Mouse (Mus musculus) layer of hippocampus, adult 2 months (tissue): Measurements from ENCODE around the gene Pinlyp. TPM values are rescaled to one million over a fixed set of nuclear protein-coding genes. Genes with fewer than 3 reads are reported as not detected.

Experiments used
- DNase-seq, 2 experiments: peaks; one replicate each; pipeline ENCODE4 v3.0.0; 2022; ENCODE audit warnings: low spot score in 2 of 2
- H3K27ac ChIP-seq: fragments of 200-600 bp; 2 replicates; pipeline ENCODE4 v1.8.1; 2022
- H3K4me3 ChIP-seq: fragments of 200-600 bp; 2 replicates; pipeline ENCODE4 v1.8.1; 2022; ENCODE audit warnings: mild to moderate bottlenecking
- CTCF ChIP-seq: fragments of 200-600 bp; conservative IDR thresholded peaks from 2 replicates; pipeline ENCODE4 v1.8.1; 2022; ENCODE audit warnings: antibody characterized with exemption, mild to moderate bottlenecking, moderate library complexity
- long read RNA-seq, 2 experiments: library from polyadenylated mRNA; stranded (forward); transcript quantifications; one replicate each; pipeline ENCODE4 v2.0.0; 2021; ENCODE audit warnings: borderline mapping rate in 2 of 2
- total RNA-seq, 2 experiments: library from RNA; stranded (reverse); gene quantifications; 2 replicates each; pipeline ENCODE4 v1.2.3; 2021

Pinlyp gene
- total RNA-seq = not detected
- long read RNA-seq, experiment 1 = 0 reads
- long read RNA-seq, experiment 2 = 0 reads

DNA sequence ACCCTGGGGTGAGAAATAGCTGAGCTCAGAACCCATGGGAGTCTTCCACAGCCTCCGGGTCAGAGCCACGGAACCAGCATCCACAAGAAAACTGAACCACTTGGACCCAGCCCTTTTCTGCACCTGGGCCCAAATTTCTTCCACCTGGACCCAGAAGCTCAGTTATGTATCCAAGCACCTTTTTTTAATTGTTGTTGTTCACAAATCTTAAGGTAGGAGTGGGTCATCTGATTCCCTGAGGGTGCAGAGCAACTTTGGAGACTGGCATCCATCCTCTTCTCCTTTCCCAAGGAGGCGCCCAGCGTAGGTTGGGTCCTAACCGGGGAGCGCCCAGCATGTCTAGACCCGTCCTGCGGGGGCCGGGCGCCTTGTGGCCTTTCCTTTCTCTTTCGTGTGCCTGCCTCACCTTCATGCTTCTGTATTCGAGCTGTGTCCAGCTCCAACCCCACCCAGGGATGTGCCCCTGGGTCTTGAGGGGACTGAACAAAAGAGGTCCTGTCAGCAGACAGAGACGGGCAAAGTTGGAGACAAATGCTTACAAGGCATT lies at the start of gene Pinlyp, which contains the start of gene Xrcc1:
Pinlyp (minus strand) TSS at position 51 of the 547 bp plus-strand sequence.
Xrcc1 (plus strand) TSS at position 222 of the 547 bp plus-strand sequence.
- Histone ChIP-seq H3K4me3 (peak within 1 kb of the TSS; percentile 82), H3K27ac (peak within 1 kb of the TSS; percentile 89)
- DNase-seq = no peak
- TF ChIP-seq CTCF = no peak

DNA sequence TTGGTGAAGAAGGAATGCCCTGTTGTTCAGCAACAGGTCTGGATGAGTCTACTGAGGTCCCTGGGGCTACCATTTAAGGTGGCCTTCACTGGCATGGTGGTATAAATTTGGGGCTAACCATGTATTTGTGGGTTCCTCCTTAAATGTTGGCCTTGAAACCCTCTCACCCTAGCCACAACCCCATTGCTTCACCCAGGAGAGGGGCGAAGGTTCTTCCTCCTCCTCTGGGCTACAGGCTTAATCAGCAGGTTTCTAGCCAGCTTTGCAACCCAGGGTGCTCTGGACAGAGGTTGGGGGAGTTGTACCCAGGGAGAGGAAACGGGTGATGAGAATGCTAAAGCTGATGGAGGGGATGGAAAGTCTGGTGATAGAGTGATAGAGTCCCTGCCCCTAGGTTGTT lies 49.5 kb upstream of the Pinlyp start:
- H3K27ac ChIP-seq = no peak overlapping the region
- no peak overlapping the region for H3K4me3 ChIP-seq
- no peak for TF ChIP-seq CTCF
- no peak for DNase-seq

DNA sequence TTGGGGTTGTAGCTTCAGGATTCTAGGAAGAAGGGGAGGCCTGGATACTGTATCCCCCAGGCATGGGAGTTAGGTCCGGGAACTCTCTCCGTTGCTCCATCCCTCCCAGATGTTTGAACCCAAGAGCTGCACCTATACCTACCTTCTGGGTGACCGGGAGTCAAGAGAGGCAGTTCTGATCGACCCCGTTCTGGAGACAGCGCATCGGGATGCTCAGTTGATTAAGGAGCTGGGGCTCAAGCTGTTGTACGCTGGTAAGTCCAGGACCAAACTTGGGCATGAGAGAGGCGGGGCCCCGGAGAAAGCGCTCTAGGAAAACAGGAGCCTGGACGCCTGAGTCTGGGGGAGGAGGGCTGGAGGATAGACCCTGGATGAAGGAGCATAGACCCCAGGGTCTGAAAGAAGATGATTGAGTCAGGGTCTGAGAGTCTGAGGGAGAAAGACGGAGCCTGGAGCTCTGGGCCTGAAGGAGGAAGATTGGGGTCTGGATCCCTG lies 48.4 kb upstream of the Pinlyp start:
- TF ChIP-seq CTCF = no peak
- peak overlapping the region; percentile 89 for H3K4me3 ChIP-seq
- DNase-seq = no peak
- H3K27ac ChIP-seq = peak overlapping the region; percentile 83; the same call in 1 of the 2 replicates

DNA sequence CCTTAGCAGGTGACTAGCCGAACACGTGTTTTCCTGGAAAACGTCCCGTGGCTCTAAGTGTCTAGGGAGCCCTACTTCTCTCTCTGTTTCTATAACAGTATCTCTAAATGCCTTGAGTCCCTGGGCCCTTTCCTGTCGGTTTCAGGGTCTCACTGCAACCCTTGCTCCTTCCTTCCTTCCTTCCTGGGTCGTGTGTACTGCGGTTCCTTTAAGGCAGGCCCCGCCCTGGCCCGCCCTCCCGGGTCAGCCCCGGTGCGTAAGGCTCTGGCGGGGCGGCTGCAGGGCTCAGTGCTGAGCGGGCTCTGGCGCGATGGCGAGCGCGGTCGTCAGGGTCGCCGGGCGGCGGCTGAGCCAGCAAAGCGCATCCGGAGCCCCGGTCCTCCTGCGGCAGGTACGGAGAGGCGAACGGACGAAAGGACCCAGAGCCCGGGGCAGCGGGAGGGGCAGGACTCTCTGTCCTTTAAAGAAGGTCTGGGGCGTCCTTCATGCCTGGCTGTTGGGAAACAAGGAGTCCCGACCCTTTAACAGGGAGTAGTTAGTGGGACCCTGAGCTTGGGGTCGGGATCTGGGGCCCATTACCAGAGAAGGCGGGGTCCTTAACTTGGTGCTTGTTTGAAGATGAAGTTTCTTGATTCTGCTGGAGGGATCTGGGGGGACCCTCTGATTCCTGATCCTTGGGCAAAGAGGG lies 47.8 kb upstream of the Pinlyp start:
- TF ChIP-seq CTCF = no peak
- Histone ChIP-seq H3K27ac (peak overlapping the region; percentile 83), H3K4me3 (peak overlapping the region; percentile 89)
- peak; percentile 58 to 66 for DNase-seq

DNA sequence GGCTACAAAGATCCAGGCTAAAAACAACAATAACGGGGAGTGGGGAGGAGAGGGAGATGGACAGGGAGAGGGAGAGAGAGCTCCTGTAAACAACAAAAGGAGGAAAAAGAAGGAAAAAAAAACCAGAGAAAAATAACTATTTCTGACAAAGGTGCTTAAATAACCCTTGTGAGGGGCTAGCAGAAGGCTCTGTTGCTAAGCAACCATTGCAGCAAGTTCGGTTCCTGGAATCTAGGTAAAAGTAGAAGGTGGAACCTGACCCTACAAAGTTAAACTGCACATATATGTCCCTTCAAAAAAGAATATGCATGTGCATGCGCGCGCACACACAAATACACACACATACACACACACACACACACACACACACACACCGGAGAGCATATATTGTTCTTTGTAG lies 46.9 kb upstream of the Pinlyp start:
- TF ChIP-seq CTCF = no peak
- no peak overlapping the region for H3K27ac ChIP-seq
- H3K4me3 ChIP-seq = no peak overlapping the region
- DNase-seq = no peak

DNA sequence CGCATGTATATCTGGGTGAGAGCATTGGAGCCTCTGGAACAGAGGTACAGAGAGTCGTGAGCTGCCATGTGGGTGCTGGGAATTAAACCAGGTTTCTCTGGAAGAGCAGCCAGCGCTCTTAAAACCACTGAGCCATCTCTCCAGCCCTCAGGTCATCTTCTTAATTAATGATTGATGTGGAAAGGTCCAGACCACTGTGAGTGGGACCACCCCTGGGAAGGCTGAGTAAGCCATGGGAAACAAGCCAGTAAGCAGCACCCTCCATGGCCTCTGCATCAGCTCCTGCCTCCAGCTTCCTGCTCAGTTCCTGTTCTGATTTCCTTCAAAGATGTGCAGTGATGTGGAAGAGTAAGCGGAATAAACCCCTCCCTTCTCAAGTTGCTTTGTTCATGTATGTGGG lies 46.2 kb upstream of the Pinlyp start:
- DNase-seq = no peak
- TF ChIP-seq CTCF = no peak
- Histone ChIP-seq H3K4me3 (no peak overlapping the region), H3K27ac (no peak overlapping the region)

DNA sequence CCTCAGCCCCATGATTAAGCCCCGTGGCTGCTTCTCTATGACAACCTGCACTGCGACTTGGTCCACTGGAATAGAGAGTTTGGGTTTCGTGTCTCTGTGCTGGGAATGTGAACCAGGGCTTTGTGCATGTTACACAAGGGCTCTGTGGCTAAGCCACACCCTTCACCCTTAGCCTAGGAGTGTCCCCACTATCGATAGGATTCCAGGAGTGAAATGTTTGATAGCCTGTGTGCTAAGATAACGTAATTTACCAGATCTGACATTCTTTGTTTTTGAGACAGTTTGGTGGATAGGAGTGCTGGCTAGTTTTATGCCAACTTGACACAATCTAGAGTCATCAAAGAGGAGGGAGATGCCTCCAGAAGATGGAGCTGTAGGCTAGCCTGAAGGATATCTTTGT lies 45.8 kb upstream of the Pinlyp start:
- TF ChIP-seq CTCF = peak; percentile 48
- DNase-seq = no peak
- Histone ChIP-seq H3K4me3 (no peak overlapping the region), H3K27ac (no peak overlapping the region)

DNA sequence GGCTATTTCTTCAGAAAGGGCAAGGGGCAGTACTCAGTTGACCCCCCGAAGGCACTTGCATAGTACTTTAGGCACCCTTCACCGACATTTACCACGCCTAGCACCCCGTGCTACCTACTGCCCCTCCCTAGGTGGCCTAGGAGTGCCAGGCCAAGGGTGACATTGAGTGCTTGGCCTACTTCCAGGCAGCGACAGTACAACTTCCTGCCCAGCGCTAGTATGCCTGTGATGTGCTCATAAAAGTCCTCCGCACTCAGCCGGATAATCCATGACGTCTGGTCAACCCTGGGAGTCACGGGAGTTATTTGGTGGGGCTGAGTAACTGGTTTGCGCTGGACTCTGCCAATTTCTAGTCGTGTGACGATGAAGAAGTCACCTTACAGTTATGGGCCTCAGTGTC lies 42.4 kb upstream of the Pinlyp start:
- Histone ChIP-seq H3K4me3 (no peak overlapping the region), H3K27ac (no peak overlapping the region)
- DNase-seq = no peak
- no peak for TF ChIP-seq CTCF

DNA sequence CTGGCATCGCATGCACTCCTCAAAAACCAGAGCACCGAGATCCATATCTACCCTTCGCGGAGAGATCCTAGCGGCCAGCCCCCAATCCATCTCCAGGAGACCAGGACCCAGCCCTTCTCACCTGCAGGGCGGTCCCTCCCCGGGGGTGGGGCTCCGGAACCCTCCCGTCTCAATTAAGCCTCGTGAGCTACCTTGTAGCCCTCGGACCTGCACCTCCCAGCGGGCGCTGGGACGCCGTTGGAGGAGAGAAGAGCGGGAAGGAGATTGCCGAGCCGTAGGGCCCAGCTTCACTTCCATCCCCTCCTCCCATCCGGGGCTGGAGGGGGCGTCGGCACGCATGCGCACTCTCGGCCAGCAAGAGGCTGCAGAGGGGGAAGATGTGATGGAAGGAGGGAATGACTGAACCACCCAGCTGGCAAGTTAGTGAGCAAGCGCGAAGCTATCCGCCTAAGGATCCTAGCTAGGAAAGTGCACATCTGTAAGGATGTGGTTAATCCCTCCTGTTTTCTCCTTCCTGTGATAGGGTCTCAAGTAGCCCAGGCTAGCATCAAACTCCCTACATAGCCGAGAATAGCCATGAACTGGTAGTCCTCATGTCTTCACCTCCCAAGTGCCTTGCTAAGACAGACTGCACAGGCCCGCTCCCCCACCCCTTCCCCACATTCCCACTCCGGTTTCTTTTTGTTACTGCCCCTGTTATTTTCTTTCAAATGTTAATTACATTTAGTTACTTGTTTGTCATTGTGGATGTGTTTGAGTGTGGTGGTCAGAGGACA lies 41.6 kb upstream of the Pinlyp start, which contains the start of the genes Ethe1 and Zfp575:
Ethe1 (plus strand) TSS at position 214 of the 776 bp plus-strand sequence.
Zfp575 (minus strand) TSS at position 312 of the 776 bp plus-strand sequence.
- Histone ChIP-seq H3K4me3 (peak within 1 kb of the TSS; percentile 73), H3K27ac (peak within 1 kb of the TSS; percentile 91)
- TF ChIP-seq CTCF = no peak
- DNase-seq = peak; percentile 87

DNA sequence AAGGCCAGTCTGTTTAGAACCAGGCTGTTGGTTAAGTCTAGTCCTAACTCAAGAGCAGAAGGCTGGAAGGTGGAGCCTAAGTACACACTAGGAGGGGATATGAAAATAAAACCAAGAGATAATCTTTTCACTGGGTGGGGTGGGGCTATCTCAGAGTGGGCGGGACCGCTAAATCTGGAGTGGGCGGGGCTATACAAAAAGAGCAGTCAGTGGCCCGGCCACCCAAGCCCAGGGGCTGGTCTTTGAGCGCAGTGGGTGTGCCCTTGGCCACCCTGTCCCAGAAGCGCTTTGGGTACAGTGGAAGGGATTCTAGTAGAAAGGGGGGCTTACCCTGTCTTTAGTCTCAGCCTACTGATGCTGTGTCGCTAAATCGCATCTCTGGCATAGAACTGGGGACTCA lies 40.9 kb upstream of the Pinlyp start:
- DNase-seq = no peak
- Histone ChIP-seq H3K4me3 (peak overlapping the region; percentile 73), H3K27ac (peak overlapping the region; percentile 91; the same call in 1 of the 2 replicates)
- TF ChIP-seq CTCF = no peak

DNA sequence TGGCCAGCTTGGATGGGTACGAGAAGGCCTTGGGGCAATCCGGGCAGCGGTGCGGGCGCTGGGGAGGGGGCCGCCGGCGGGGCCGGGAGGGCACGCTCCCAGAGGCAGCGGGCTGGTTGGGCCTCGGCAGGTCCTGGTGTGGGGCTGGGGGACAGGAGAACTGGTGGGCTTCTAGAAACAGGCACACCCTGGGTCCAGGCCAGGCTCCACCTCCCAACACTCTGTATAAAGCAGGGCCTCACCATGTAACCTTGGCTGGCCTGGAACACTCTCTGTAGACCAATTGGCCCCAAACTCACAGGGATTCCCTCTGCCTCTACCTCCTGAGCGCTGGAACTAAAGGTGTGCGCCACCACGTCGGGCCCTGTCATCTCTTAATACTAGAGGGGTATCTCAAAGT lies 40.1 kb upstream of the Pinlyp start:
- no peak for DNase-seq
- Histone ChIP-seq H3K27ac (no peak overlapping the region), H3K4me3 (no peak overlapping the region)
- TF ChIP-seq CTCF = no peak

DNA sequence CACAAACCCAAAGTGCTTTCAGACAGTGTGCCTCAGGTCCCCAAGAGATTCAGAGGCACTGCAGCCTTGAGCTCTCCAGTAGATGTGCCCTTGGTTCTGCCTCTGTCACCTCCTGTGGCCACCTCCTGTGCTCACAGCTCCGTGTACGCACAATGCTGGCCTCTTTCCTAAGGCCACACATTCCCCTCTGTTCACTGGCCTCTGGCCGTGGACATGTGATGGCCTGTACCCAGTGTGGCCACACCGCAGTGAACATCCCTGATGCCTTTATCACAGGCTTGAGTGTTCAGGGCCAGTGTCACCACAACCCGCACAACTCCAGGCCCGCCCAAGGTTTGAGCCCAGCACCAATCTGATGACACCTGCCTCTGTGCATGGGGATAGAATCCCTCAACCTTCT lies 39.0 kb upstream of the Pinlyp start:
- Histone ChIP-seq H3K4me3 (no peak overlapping the region), H3K27ac (no peak overlapping the region)
- TF ChIP-seq CTCF = no peak
- DNase-seq = no peak

DNA sequence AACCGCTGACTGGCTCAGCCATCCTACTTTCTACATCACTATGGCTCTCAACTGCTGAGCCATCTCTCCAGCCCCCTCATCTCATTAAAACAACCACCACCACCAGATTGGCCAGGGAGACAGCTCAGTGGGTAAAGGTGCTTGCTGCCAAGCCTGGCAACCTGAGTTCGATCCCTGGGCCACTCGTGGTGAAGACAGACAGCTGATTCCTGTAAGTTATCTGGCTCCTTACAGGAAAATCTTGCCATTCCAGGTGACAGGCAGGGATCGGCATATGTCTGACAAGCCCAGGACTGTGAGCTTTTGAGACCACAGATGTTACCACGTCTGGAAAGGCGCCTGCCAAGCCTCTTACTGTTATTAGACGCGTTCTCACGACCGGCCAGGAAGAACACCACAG lies 31.9 kb upstream of the Pinlyp start:
- no peak overlapping the region for H3K4me3 ChIP-seq
- H3K27ac ChIP-seq = no peak overlapping the region
- no peak for DNase-seq
- no peak for TF ChIP-seq CTCF
